8 mouse cellular contexts compared by ENCODE assay signal in the genomic region with DNA sequence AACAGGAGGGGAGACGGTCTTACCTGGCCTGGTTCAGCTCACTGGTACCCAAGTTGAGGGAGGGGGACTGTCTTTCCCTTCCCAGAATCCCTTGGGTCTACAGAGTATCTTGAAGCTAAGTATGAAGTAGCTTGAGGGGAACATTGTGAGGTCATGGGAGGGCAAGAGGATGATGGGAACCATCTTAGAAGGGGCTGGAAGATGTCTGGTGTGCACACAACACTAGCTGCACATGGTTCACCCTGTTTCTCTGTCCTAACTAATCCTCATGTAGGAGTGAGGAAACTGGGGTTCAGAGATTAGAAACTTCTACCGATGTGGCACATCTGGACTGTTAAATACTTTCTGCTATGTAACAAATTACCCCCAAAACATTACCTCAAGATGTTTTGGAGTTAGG. TPM values are rescaled to one million over a fixed set of nuclear protein-coding genes. Genes with fewer than 3 reads are reported as not detected.
DNase-seq lines count a peak whose midpoint lies in the region; ATAC-seq and TF ChIP-seq lines count a peak whose summit lies in the region.

A gene (minus strand): TSS at position 101 of the 400 bp plus-strand sequence.

- H3K9ac ChIP-seq in kidney, embryonic 15.5 days = peak within 1 kb of the TSS; percentile 43; the same call in 1 of the 2 replicates
- no peak within 1 kb of the TSS for H3K9ac ChIP-seq in intestine, postnatal 0 days (ENCODE audit: low read depth, low read length)
- H3K9ac ChIP-seq in midbrain, embryonic 12.5 days (replicated peaks) = peak within 1 kb of the TSS; percentile 34; the same call in 1 of the 2 replicates

- H3K4me1 ChIP-seq in kidney, embryonic 15.5 days = peaks cover 13% of the 10 kb centered on the region
- H3K4me1 ChIP-seq in intestine, postnatal 0 days (replicated peaks; ENCODE audit: control insufficient read depth, insufficient read depth, low read length) = peaks cover 3% of the 10 kb centered on the region; the same call in 1 of the 2 replicates
- H3K4me1 ChIP-seq in midbrain, embryonic 12.5 days = peaks cover 9% of the 10 kb centered on the region

- H3K9me3 ChIP-seq in kidney, embryonic 15.5 days (replicated peaks) = no peaks in the 10 kb centered on the region
- no peaks in the 10 kb centered on the region for H3K9me3 ChIP-seq in intestine, postnatal 0 days (ENCODE audit: control insufficient read depth)
- H3K9me3 ChIP-seq in midbrain, embryonic 12.5 days = no peaks in the 10 kb centered on the region

- no peak for ATAC-seq in kidney, embryonic 15.5 days (replicated peaks; ENCODE audit: low FRiP score)
- ATAC-seq in intestine, postnatal 0 days = no peak
- ATAC-seq in midbrain, embryonic 12.5 days (ENCODE audit: low FRiP score, low read depth) = no peak

- intact Hi-C loops in gastrocnemius, postnatal 36 days (cut with DNase I) = loop anchor here (5.0 kb wide), 2 partner anchors 156 to 236 kb away; no protein-coding TSS in a partner anchor

- TF ChIP-seq CTCF in intestine, postnatal 0 days (IDR thresholded peaks at IDR 0.05; ENCODE audit: low read depth) = no peak

- peak within 1 kb of the TSS; percentile 83 for H3K4me2 ChIP-seq in kidney, embryonic 15.5 days
- peak within 1 kb of the TSS; percentile 75 for H3K4me2 ChIP-seq in intestine, postnatal 0 days (replicated peaks; ENCODE audit: low read depth)
- peak within 1 kb of the TSS; percentile 58 for H3K4me2 ChIP-seq in midbrain, embryonic 12.5 days (replicated peaks)

- H3K4me3 ChIP-seq in kidney, embryonic 15.5 days (replicated peaks) = peak within 1 kb of the TSS; percentile 48
- peak within 1 kb of the TSS; percentile 34 for H3K4me3 ChIP-seq in intestine, postnatal 0 days (ENCODE audit: low read depth, low read length)
- H3K4me3 ChIP-seq in midbrain, embryonic 12.5 days = peak within 1 kb of the TSS; percentile 33

- DNase-seq in kidney, adult 18-20 months = no peak
- no peak for DNase-seq in adrenal gland, postnatal 4 days (ENCODE audit: low spot score in 2 of 2)
- DNase-seq in gastrocnemius, postnatal 36 days = no peak
- no peak for DNase-seq in cerebellum, adult 18-20 months
- no peak for DNase-seq in natural killer cell, adult 2 months (ENCODE audit: low spot score in 2 of 2)

- WGBS in kidney, embryonic 15.5 days = 82% methylated on average over 2 of the region's 2 CpGs
- 79% methylated on average over 2 of the region's 2 CpGs for WGBS in intestine, postnatal 0 days
- WGBS in midbrain, embryonic 12.5 days = 82% methylated on average over 2 of the region's 2 CpGs

- no peaks in the 10 kb centered on the region for H3K27me3 ChIP-seq in kidney, embryonic 15.5 days
- H3K27me3 ChIP-seq in intestine, postnatal 0 days (replicated peaks; ENCODE audit: control insufficient read depth, insufficient read depth, low read length) = no peaks in the 10 kb centered on the region
- no peaks in the 10 kb centered on the region; the same call in 1 of the 2 replicates for H3K27me3 ChIP-seq in midbrain, embryonic 12.5 days

- H3K36me3 ChIP-seq in kidney, embryonic 15.5 days = peaks cover 7% of the 10 kb centered on the region; the same call in 1 of the 2 replicates
- H3K36me3 ChIP-seq in intestine, postnatal 0 days (ENCODE audit: control insufficient read depth, insufficient read depth) = peaks cover 11% of the 10 kb centered on the region; the same call in 1 of the 2 replicates
- H3K36me3 ChIP-seq in midbrain, embryonic 12.5 days = 0 out of 2 replicates have a peak, but pooled peaks cover 4% of the 10 kb centered on the region

- no peak within 1 kb of the TSS for H3K27ac ChIP-seq in kidney, embryonic 15.5 days
- H3K27ac ChIP-seq in intestine, postnatal 0 days (ENCODE audit: low read depth, low read length) = no peak within 1 kb of the TSS
- no peak within 1 kb of the TSS for H3K27ac ChIP-seq in midbrain, embryonic 12.5 days (replicated peaks)

RNA-seq across cellular contexts. Expression of the gene that starts here (rescaled TPM):
- 35.0 and 36.4 TPM in 2 replicates for polyA plus RNA-seq in kidney, embryonic 15.5 days (2015; fragmentation: Nextera tagmentation; extraction: Ambion mirVana)
- total RNA-seq in adrenal gland, postnatal 4 days (2021) = 10 to 100 TPM; 51.0 to 51.8 TPM
- total RNA-seq in gastrocnemius, postnatal 36 days (2021) = 10 to 100 TPM; 35.5 to 39.9 TPM
- polyA plus RNA-seq in intestine, postnatal 0 days (2015; fragmentation: Nextera tagmentation; extraction: Ambion mirVana) = 24.7 and 28.4 TPM in 2 replicates
- 53.5 and 56.2 TPM in 2 replicates for polyA plus RNA-seq in midbrain, embryonic 12.5 days (2016; fragmentation: Nextera tagmentation; extraction: Ambion mirVana)
